Mouse (Mus musculus): Measurements from ENCODE around the gene Nrros.

DNA sequence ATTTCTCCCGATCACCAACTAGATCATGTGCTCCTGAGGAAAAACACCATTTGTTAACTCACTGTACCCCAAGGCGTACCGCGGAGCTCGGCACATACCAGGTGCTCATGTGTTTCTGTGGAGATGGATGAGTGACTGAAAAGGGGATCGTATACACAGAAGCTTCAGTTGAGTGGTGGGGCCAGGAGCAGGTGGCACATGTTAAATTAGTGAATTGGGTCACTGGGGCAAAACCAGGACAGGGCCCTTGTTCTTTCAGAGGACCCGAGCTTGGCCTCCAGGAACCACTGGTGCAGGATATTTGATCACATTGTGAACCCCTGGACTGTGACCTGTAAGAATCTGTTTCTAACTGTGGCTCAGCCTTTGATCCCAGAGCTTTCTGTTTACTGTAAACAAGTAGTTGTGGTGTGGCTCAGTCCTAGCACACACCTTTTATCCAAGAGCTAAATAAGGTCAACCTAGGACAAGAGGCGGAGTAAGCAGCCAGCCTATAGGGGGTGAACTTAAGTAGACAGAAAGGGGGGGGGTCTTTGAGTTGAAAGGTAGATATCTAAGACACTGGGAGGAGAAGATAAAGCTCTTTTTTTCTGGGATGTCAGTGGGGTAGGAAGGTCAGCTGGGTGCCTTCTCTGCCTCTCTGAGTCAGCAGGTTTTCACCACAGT, 9.1 kb upstream of the Nrros start:
- no peak for TF ChIP-seq POU5F1 (IDR thresholded peaks at IDR 0.05; ENCODE audit: borderline replicate concordance, low read length)
- TF ChIP-seq CTCF (conservative IDR thresholded peaks at IDR 0.05; ENCODE audit: low read length), result no peak
- no peak for TF ChIP-seq NANOG (IDR thresholded peaks at IDR 0.05; ENCODE audit: borderline replicate concordance, low read length)
